Mouse (Mus musculus): ENCODE measurements around the gene Tnnc1.

DNA sequence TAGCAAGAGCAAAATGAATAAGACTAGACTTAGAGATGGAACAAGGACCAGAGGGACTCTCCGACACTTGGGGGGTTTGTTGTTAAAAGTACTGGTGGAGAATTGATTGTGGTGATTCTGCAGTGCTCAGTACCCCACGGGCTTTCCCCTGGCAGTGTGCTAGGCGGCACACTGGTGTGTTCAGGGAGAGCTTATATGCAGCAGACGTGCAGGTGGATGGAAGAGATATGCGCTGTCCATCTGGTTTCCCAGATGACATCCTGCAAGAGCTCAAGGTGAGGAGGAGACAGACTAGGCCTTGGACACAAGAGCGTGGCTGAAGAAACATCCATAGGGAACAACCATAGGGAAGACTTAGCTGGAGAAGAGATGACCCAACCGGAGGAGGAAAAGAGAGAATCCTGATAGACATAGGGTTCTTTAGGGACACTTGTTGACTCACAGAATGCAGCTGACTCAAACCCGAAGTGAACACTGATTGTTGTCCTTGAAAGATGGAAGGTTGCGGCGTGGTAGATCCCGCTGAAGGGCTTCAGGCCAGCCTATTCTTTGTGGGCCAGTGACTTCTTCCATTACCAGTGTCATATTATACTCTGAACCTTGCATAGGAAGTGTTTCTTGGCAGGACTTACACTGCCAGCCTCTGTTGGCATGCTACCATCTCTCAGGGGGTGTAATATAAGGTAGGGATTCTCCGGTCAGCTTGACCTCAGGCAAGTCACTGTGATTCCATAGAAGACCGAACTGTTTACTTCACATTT, 862 bp upstream of the Tnnc1 start:
- TF ChIP-seq POLR2A (IDR thresholded peaks at IDR 0.05; ENCODE audit: insufficient read depth, low read length), result no peak
- no peak for TF ChIP-seq CTCF (IDR thresholded peaks at IDR 0.05; ENCODE audit: low read depth, low read length)

Measured in ES-Bruce4 (cell line).